Mouse (Mus musculus): ENCODE measurements around the gene Capns2.
"Not testable (repeated sequence)": the region's sequence is repeated elsewhere in the genome, so short reads cannot be mapped to it uniquely, and the experiment has no call there.

Capns2 gene

GRCm38 (mm10) chr8:92901107-92901506 lies at the start of gene Capns2:
Capns2 (plus strand) TSS chr8:92901407.
- no peak for DNase-seq (ENCODE audit: low spot score)

GRCm38 (mm10) chr8:92853188-92853983 lies 47.8 kb upstream of the Capns2 start:
- no peak for DNase-seq (ENCODE audit: low spot score)

- no peak for DNase-seq (ENCODE audit: low spot score)
Observed at GRCm38 (mm10) chr8:92854673-92855072, 46.5 kb upstream of the Capns2 start.

GRCm38 (mm10) chr8:92855171-92855894 lies 45.9 kb upstream of the Capns2 start, which contains the start of gene Lpcat2:
Lpcat2 (plus strand) TSS chr8:92855339.
- peak; percentile 59 for DNase-seq (ENCODE audit: low spot score)

GRCm38 (mm10) chr8:92856273-92856986 lies 44.8 kb upstream of the Capns2 start:
- no peak for DNase-seq (ENCODE audit: low spot score)

- no peak for DNase-seq (ENCODE audit: low spot score)
Observed at GRCm38 (mm10) chr8:92858475-92859182, 42.6 kb upstream of the Capns2 start.

- DNase-seq (ENCODE audit: low spot score), result no peak
Observed at GRCm38 (mm10) chr8:92861977-92862376, 39.2 kb upstream of the Capns2 start.

- DNase-seq (ENCODE audit: low spot score), result no peak
Observed at GRCm38 (mm10) chr8:92870281-92870680, 30.9 kb upstream of the Capns2 start.

GRCm38 (mm10) chr8:92872063-92872759 lies 29.0 kb upstream of the Capns2 start:
- DNase-seq (ENCODE audit: low spot score), result no peak

GRCm38 (mm10) chr8:92875795-92876194 lies 25.4 kb upstream of the Capns2 start:
- DNase-seq (ENCODE audit: low spot score), result no peak

- DNase-seq (ENCODE audit: low spot score), result no peak
Observed at GRCm38 (mm10) chr8:92881247-92881646, 20.0 kb upstream of the Capns2 start.

GRCm38 (mm10) chr8:92883771-92884170 lies 17.4 kb upstream of the Capns2 start:
- DNase-seq (ENCODE audit: low spot score), result no peak

- DNase-seq (ENCODE audit: low spot score), result not testable (repeated sequence)
Observed at GRCm38 (mm10) chr8:92892216-92892615, 9.0 kb upstream of the Capns2 start.

- DNase-seq (ENCODE audit: low spot score), result no peak
Observed at GRCm38 (mm10) chr8:92893870-92894269, 7.3 kb upstream of the Capns2 start.

GRCm38 (mm10) chr8:92895053-92895452 lies 6.2 kb upstream of the Capns2 start:
- DNase-seq (ENCODE audit: low spot score), result no peak

- DNase-seq (ENCODE audit: low spot score), result no peak
Observed at GRCm38 (mm10) chr8:92896056-92896455, 5.2 kb upstream of the Capns2 start.

GRCm38 (mm10) chr8:92896611-92897010 lies 4.6 kb upstream of the Capns2 start:
- no peak for DNase-seq (ENCODE audit: low spot score)

GRCm38 (mm10) chr8:92897794-92898193 lies 3.4 kb upstream of the Capns2 start:
- DNase-seq (ENCODE audit: low spot score), result no peak

- no peak for DNase-seq (ENCODE audit: low spot score)
Observed at GRCm38 (mm10) chr8:92899590-92899989, 1.6 kb upstream of the Capns2 start.

- DNase-seq (ENCODE audit: low spot score), result no peak
Observed at GRCm38 (mm10) chr8:92902981-92903380, 1.8 kb downstream of the Capns2 start.

- no peak for DNase-seq (ENCODE audit: low spot score)
Observed at GRCm38 (mm10) chr8:92903488-92904135, 2.4 kb downstream of the Capns2 start.

Data from left cerebral cortex, adult 11 months (tissue).